Mouse (Mus musculus): ENCODE measurements around the gene Cacna1a.

Gene Cacna1a

GRCm38 (mm10) chr8:84687705-84688100 lies 299.5 kb downstream of the Cacna1a start, which contains the start of gene Nacc1:
Gene Nacc1 (minus strand): TSS chr8:84687862.
- peak; percentile 90 for DNase-seq (ENCODE audit: low read depth, low spot score)

- peak; percentile 97 for DNase-seq (ENCODE audit: low read depth, low spot score)
These were observed 301.1 kb downstream of the Cacna1a start for GRCm38 (mm10) chr8:84689091-84689915.

Measured in R1 (cell line).